27 mouse cellular contexts compared by ENCODE assay signal in the genomic region with DNA sequence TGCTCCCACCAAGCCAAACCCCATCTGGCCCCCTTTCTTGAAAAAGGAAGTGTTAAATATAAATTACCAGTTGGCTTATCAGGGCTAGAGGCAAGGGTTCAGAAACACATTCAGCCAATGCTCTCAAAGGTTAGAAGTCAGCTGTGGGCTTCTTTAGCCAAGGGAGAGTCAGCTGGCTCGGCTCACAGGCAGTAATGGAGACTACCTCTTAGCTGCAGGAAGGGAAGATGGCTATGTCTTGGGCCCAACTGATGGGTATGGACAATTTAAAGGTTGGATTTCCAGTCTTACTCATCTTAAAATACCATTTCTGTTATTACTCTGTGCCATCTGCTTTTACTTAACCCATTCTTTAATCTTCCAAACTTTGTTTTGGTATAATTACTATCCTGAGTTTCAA.
DNase-seq lines count a peak whose midpoint lies in the region; ATAC-seq and TF ChIP-seq lines count a peak whose summit lies in the region.
"Had no signal": no experiment of that assay in that cellular context is flagged by ENCODE, and none has a peak within 500 bp of the region (broad histone marks: within the 10 kb centered on the region; RNA-seq: fewer than 3 reads in every experiment).

No protein-coding gene starts in this region.

- no peak overlapping the region for H3K9ac ChIP-seq in kidney, embryonic 14.5 days (ENCODE audit: low read depth, low read length)
- no peak overlapping the region for H3K9ac ChIP-seq in lung, embryonic 16.5 days (ENCODE audit: low read length)
- H3K9ac ChIP-seq in embryonic facial prominence, embryonic 13.5 days: no peak overlapping the region
- H3K9ac ChIP-seq in hindbrain, postnatal 0 days (replicated peaks; ENCODE audit: low read length): no peak overlapping the region
- H3K9ac ChIP-seq: heart, embryonic 13.5 days; hindbrain, embryonic 14.5 days; liver, embryonic 14.5 days; stomach, embryonic 15.5 days had no signal

- no peak overlapping the region for H3K27ac ChIP-seq in kidney, embryonic 14.5 days (ENCODE audit: low read depth, low read length)
- no peak overlapping the region for H3K27ac ChIP-seq in lung, embryonic 16.5 days (ENCODE audit: low read length)
- H3K27ac ChIP-seq in embryonic facial prominence, embryonic 13.5 days: 0 out of 2 replicates have a peak overlapping the region, but pooled peaks have one; percentile 48
- no peak overlapping the region for H3K27ac ChIP-seq in hindbrain, postnatal 0 days
- H3K27ac ChIP-seq: gastrocnemius, adult 2 months; heart, adult 2 months; heart, embryonic 13.5 days; hindbrain, embryonic 14.5 days; left cerebral cortex, adult 2 months; liver, embryonic 14.5 days; stomach, embryonic 15.5 days had no signal

- TF ChIP-seq CTCF in hindbrain, postnatal 0 days (IDR thresholded peaks at IDR 0.05; ENCODE audit: low read depth): no peak

- H3K4me3 ChIP-seq in kidney, embryonic 14.5 days (ENCODE audit: low read length): no peak overlapping the region
- H3K4me3 ChIP-seq in lung, embryonic 16.5 days (ENCODE audit: low read length): no peak overlapping the region
- H3K4me3 ChIP-seq in embryonic facial prominence, embryonic 13.5 days: no peak overlapping the region
- no peak overlapping the region for H3K4me3 ChIP-seq in hindbrain, postnatal 0 days (ENCODE audit: low read length)
- H3K4me3 ChIP-seq: erythroblast, embryonic 14.5 days; gastrocnemius, adult 2 months; heart, adult 2 months; heart, embryonic 13.5 days; left cerebral cortex, adult 2 months; stomach, embryonic 15.5 days had no signal

- no peaks in the 10 kb centered on the region for H3K27me3 ChIP-seq in kidney, embryonic 14.5 days (ENCODE audit: control insufficient read depth, insufficient read depth, low read length)
- H3K27me3 ChIP-seq in lung, embryonic 16.5 days (ENCODE audit: control insufficient read depth, insufficient read depth, low read depth, low read length): no peaks in the 10 kb centered on the region
- H3K27me3 ChIP-seq in embryonic facial prominence, embryonic 13.5 days: no peaks in the 10 kb centered on the region
- H3K27me3 ChIP-seq in hindbrain, postnatal 0 days (ENCODE audit: insufficient read depth, low read length): no peaks in the 10 kb centered on the region
- H3K27me3 ChIP-seq: heart, embryonic 13.5 days; stomach, embryonic 15.5 days had no signal

- H3K36me3 ChIP-seq in kidney, embryonic 14.5 days (ENCODE audit: control insufficient read depth, insufficient read depth, low read length): no peaks in the 10 kb centered on the region
- no peaks in the 10 kb centered on the region for H3K36me3 ChIP-seq in lung, embryonic 16.5 days (ENCODE audit: control insufficient read depth, insufficient read depth, low read length)
- no peaks in the 10 kb centered on the region for H3K36me3 ChIP-seq in embryonic facial prominence, embryonic 13.5 days
- H3K36me3 ChIP-seq in hindbrain, postnatal 0 days (ENCODE audit: insufficient read depth, low read length): no peaks in the 10 kb centered on the region
- H3K36me3 ChIP-seq: heart, embryonic 13.5 days; stomach, embryonic 15.5 days had no signal

- ATAC-seq in kidney, embryonic 14.5 days (ENCODE audit: low FRiP score, low TSS enrichment): no peak
- peak; percentile 64; the same call in 1 of the 2 replicates for ATAC-seq in lung, embryonic 16.5 days (ENCODE audit: low read depth)
- ATAC-seq in embryonic facial prominence, embryonic 13.5 days (ENCODE audit: insufficient number of reproducible peaks, insufficient read depth, low FRiP score, low TSS enrichment, low read depth): no peak
- ATAC-seq in hindbrain, postnatal 0 days: no peak
- ATAC-seq: forebrain, embryonic 16.5 days; inflammation-experienced regulatory T-cells, adult 6 months; midbrain, embryonic 16.5 days had no signal

- WGBS in kidney, embryonic 14.5 days: 31% methylated on average over 1 of the region's 1 CpGs
- 33% methylated on average over 1 of the region's 1 CpGs for WGBS in lung, embryonic 16.5 days
- 18% methylated on average over 1 of the region's 1 CpGs for WGBS in embryonic facial prominence, embryonic 13.5 days
- WGBS in hindbrain, postnatal 0 days: 81% methylated on average over 1 of the region's 1 CpGs

- no peaks in the 10 kb centered on the region for H3K9me3 ChIP-seq in kidney, embryonic 14.5 days (ENCODE audit: control insufficient read depth, low read length)
- no peaks in the 10 kb centered on the region for H3K9me3 ChIP-seq in lung, embryonic 16.5 days (ENCODE audit: control insufficient read depth, low read length)
- no peaks in the 10 kb centered on the region for H3K9me3 ChIP-seq in embryonic facial prominence, embryonic 13.5 days
- H3K9me3 ChIP-seq in hindbrain, postnatal 0 days (ENCODE audit: low read length): no peaks in the 10 kb centered on the region
- H3K9me3 ChIP-seq: heart, embryonic 13.5 days; stomach, embryonic 15.5 days had no signal

- no peak overlapping the region for H3K4me2 ChIP-seq in kidney, embryonic 14.5 days (replicated peaks; ENCODE audit: low read depth, low read length)
- H3K4me2 ChIP-seq in lung, embryonic 16.5 days (ENCODE audit: low read depth, low read length): no peak overlapping the region
- no peak overlapping the region for H3K4me2 ChIP-seq in embryonic facial prominence, embryonic 13.5 days
- H3K4me2 ChIP-seq in hindbrain, postnatal 0 days (ENCODE audit: low read depth, low read length): no peak overlapping the region
- H3K4me2 ChIP-seq: heart, embryonic 13.5 days; hindbrain, embryonic 14.5 days; stomach, embryonic 15.5 days had no signal

- DNase-seq in kidney, postnatal 10 days: peak; percentile 36
- DNase-seq in lung, postnatal 14 days: no peak
- DNase-seq in hindbrain, postnatal 0 days (ENCODE audit: low spot score): no peak
- DNase-seq: adrenal gland, postnatal 25 days; B cell, adult 2 months; cerebellum, adult 2 months; cerebellum, postnatal 14 days; gastrocnemius, adult 2 months; gastrocnemius, postnatal 36 days; heart, adult 2 months; heart, postnatal 10 days; kidney, adult 18-20 months; liver; lung, postnatal 10 days; right cerebral cortex, postnatal 25 days had no signal

- peaks cover 15% of the 10 kb centered on the region for H3K4me1 ChIP-seq in kidney, embryonic 14.5 days (ENCODE audit: control insufficient read depth, insufficient read depth, low read length)
- H3K4me1 ChIP-seq in lung, embryonic 16.5 days (replicated peaks; ENCODE audit: control insufficient read depth, insufficient read depth, low read length): no peaks in the 10 kb centered on the region; the same call in 1 of the 2 replicates
- peaks cover 56% of the 10 kb centered on the region for H3K4me1 ChIP-seq in embryonic facial prominence, embryonic 13.5 days
- H3K4me1 ChIP-seq in hindbrain, postnatal 0 days (ENCODE audit: insufficient read depth, low read length): no peaks in the 10 kb centered on the region
